ENCODE assay signal across 19 mouse cellular contexts in genomic region chr5:20897446-20898167, GRCm38 (mm10). TPM values are rescaled to one million over a fixed set of nuclear protein-coding genes. Genes with fewer than 3 reads are reported as not detected.
A peak's percentile ranks its signal among the peaks of the same experiment; 100 is the strongest.
DNase-seq lines count a peak whose midpoint lies in the region; ATAC-seq and TF ChIP-seq lines count a peak whose summit lies in the region.
"Had no signal": no experiment of that assay in that cellular context is flagged by ENCODE, and none has a peak within 500 bp of the region (broad histone marks: within the 10 kb centered on the region; RNA-seq: fewer than 3 reads in every experiment).

No protein-coding gene starts in this region.

- no peaks in the 10 kb centered on the region for H3K4me1 ChIP-seq in kidney, embryonic 15.5 days
- no peaks in the 10 kb centered on the region for H3K4me1 ChIP-seq in kidney, embryonic 14.5 days (ENCODE audit: control insufficient read depth, insufficient read depth, low read length)
- no peaks in the 10 kb centered on the region for H3K4me1 ChIP-seq in intestine, embryonic 15.5 days (replicated peaks)
- H3K4me1 ChIP-seq in liver, embryonic 16.5 days (ENCODE audit: control insufficient read depth, low read depth, low read length), result peaks cover 12% of the 10 kb centered on the region
- no peaks in the 10 kb centered on the region for H3K4me1 ChIP-seq in thymus, adult 2 months (replicated peaks; ENCODE audit: control insufficient read depth, insufficient read depth, low read length)
- H3K4me1 ChIP-seq: heart, embryonic 15.5 days; hindbrain, embryonic 13.5 days; limb, embryonic 10.5 days had no signal

- peak; percentile 52; the same call in 1 of the 2 replicates for ATAC-seq in kidney, embryonic 15.5 days (replicated peaks; ENCODE audit: low FRiP score)
- ATAC-seq in kidney, embryonic 14.5 days (ENCODE audit: low FRiP score, low TSS enrichment), result no peak
- ATAC-seq in intestine, embryonic 15.5 days, result peak; percentile 86
- ATAC-seq in liver, embryonic 16.5 days (ENCODE audit: low read depth), result peak; percentile 99
- ATAC-seq: midbrain, embryonic 16.5 days had no signal

- TF ChIP-seq CTCF in thymus, adult 2 months (IDR thresholded peaks at IDR 0.05; ENCODE audit: borderline replicate concordance, control insufficient read depth, extremely low read depth, insufficient read depth, low read length, poor library complexity), result no peak

- H3K9ac ChIP-seq in kidney, embryonic 15.5 days, result no peak overlapping the region
- H3K9ac ChIP-seq in kidney, embryonic 14.5 days (ENCODE audit: low read depth, low read length), result no peak overlapping the region
- no peak overlapping the region for H3K9ac ChIP-seq in intestine, embryonic 15.5 days
- H3K9ac ChIP-seq in liver, embryonic 16.5 days (ENCODE audit: low read depth, low read length), result 0 out of 2 replicates have a peak overlapping the region, but pooled peaks have one; percentile 0
- H3K9ac ChIP-seq: heart, embryonic 15.5 days; hindbrain, embryonic 13.5 days; lung, embryonic 14.5 days had no signal

- 88% methylated on average over 2 of the region's 2 CpGs for WGBS in kidney, embryonic 15.5 days
- WGBS in kidney, embryonic 14.5 days, result 91% methylated on average over 2 of the region's 2 CpGs
- WGBS in intestine, embryonic 15.5 days, result 85% methylated on average over 2 of the region's 2 CpGs
- WGBS in liver, embryonic 16.5 days (ENCODE audit: insufficient replicate concordance), result 28% methylated on average over 2 of the region's 2 CpGs
- WGBS in thymus, adult 2 months, result 66% methylated on average over 2 of the region's 2 CpGs

- no peak overlapping the region for H3K4me3 ChIP-seq in kidney, embryonic 15.5 days (replicated peaks)
- no peak overlapping the region for H3K4me3 ChIP-seq in kidney, embryonic 14.5 days (ENCODE audit: low read length)
- H3K4me3 ChIP-seq in intestine, embryonic 15.5 days (replicated peaks), result no peak overlapping the region
- H3K4me3 ChIP-seq in liver, embryonic 16.5 days (ENCODE audit: low read depth, low read length), result peak overlapping the region; percentile 13; the same call in 1 of the 2 replicates
- no peak overlapping the region for H3K4me3 ChIP-seq in thymus, adult 2 months (ENCODE audit: control insufficient read depth, insufficient read depth, low read length)
- H3K4me3 ChIP-seq: heart, embryonic 15.5 days; hindbrain, embryonic 13.5 days; limb, embryonic 10.5 days had no signal

- no peak overlapping the region for H3K27ac ChIP-seq in kidney, embryonic 15.5 days
- no peak overlapping the region for H3K27ac ChIP-seq in kidney, embryonic 14.5 days (ENCODE audit: low read depth, low read length)
- H3K27ac ChIP-seq in intestine, embryonic 15.5 days, result no peak overlapping the region
- H3K27ac ChIP-seq in liver, embryonic 16.5 days (ENCODE audit: low read length), result peak overlapping the region; percentile 85
- H3K27ac ChIP-seq in thymus, adult 2 months (ENCODE audit: control insufficient read depth, insufficient read depth, low read length), result no peak overlapping the region
- H3K27ac ChIP-seq: heart, embryonic 15.5 days; hindbrain, embryonic 13.5 days; limb, embryonic 10.5 days had no signal

- peaks cover 52% of the 10 kb centered on the region for H3K36me3 ChIP-seq in kidney, embryonic 15.5 days
- H3K36me3 ChIP-seq in kidney, embryonic 14.5 days (ENCODE audit: control insufficient read depth, insufficient read depth, low read length), result peaks cover 36% of the 10 kb centered on the region
- H3K36me3 ChIP-seq in intestine, embryonic 15.5 days, result 0 out of 2 replicates have a peak, but pooled peaks cover 10% of the 10 kb centered on the region
- H3K36me3 ChIP-seq in liver, embryonic 16.5 days (ENCODE audit: control insufficient read depth, insufficient read depth), result peaks cover 25% of the 10 kb centered on the region
- peaks cover 42% of the 10 kb centered on the region for H3K36me3 ChIP-seq in thymus, adult 2 months (ENCODE audit: control insufficient read depth, insufficient read depth, low read length)

- no peak for DNase-seq in spleen, postnatal 4 days (ENCODE audit: low spot score in 2 of 2)
- DNase-seq in spleen, adult 18-20 months, result no peak
- DNase-seq in spleen, adult 12 weeks (ENCODE audit: low spot score), result no peak
- DNase-seq in thymus, adult 2 months, result no peak
- DNase-seq: adrenal gland, adult 2 months; cerebellum, postnatal 10 days; kidney, adult 18-20 months; kidney, postnatal 4 days; lung, embryonic 14.5 days; right cerebral cortex, postnatal 14 days; thymus, postnatal 4 days had no signal

- no peak for TF ChIP-seq POLR2A in thymus, adult 2 months (IDR thresholded peaks at IDR 0.05; ENCODE audit: control insufficient read depth, extremely low read depth, insufficient read depth, low read length, poor library complexity)

- no peaks in the 10 kb centered on the region for H3K9me3 ChIP-seq in kidney, embryonic 15.5 days (replicated peaks)
- no peaks in the 10 kb centered on the region for H3K9me3 ChIP-seq in kidney, embryonic 14.5 days (ENCODE audit: control insufficient read depth, low read length)
- no peaks in the 10 kb centered on the region for H3K9me3 ChIP-seq in intestine, embryonic 15.5 days
- H3K9me3 ChIP-seq in liver, embryonic 16.5 days (replicated peaks; ENCODE audit: control insufficient read depth, low read length), result no peaks in the 10 kb centered on the region
- H3K9me3 ChIP-seq: heart, embryonic 15.5 days; hindbrain, embryonic 13.5 days; limb, embryonic 10.5 days had no signal

- no peaks in the 10 kb centered on the region for H3K27me3 ChIP-seq in kidney, embryonic 15.5 days
- H3K27me3 ChIP-seq in kidney, embryonic 14.5 days (ENCODE audit: control insufficient read depth, insufficient read depth, low read length), result no peaks in the 10 kb centered on the region
- H3K27me3 ChIP-seq in intestine, embryonic 15.5 days (replicated peaks), result no peaks in the 10 kb centered on the region
- H3K27me3 ChIP-seq in liver, embryonic 16.5 days (ENCODE audit: control insufficient read depth, insufficient read depth, low read depth, low read length), result no peaks in the 10 kb centered on the region
- H3K27me3 ChIP-seq in thymus, adult 2 months (ENCODE audit: control insufficient read depth, insufficient read depth, low read length), result no peaks in the 10 kb centered on the region
- H3K27me3 ChIP-seq: heart, embryonic 15.5 days; hindbrain, embryonic 13.5 days had no signal

- H3K4me2 ChIP-seq in kidney, embryonic 15.5 days, result no peak overlapping the region
- no peak overlapping the region for H3K4me2 ChIP-seq in kidney, embryonic 14.5 days (replicated peaks; ENCODE audit: low read depth, low read length)
- H3K4me2 ChIP-seq in intestine, embryonic 15.5 days (replicated peaks), result no peak overlapping the region
- H3K4me2 ChIP-seq in liver, embryonic 16.5 days (ENCODE audit: low read depth, low read length), result peak overlapping the region; percentile 41
- H3K4me2 ChIP-seq: heart, embryonic 15.5 days; hindbrain, embryonic 13.5 days; lung, embryonic 14.5 days had no signal

RNA-seq across cellular contexts. Expression of gene Tmem60, which starts 15.6 kb away (rescaled TPM):
- polyA plus RNA-seq in kidney, embryonic 15.5 days (2015; fragmentation: Nextera tagmentation; extraction: Ambion mirVana), result 51.2 and 55.6 TPM in 2 replicates
- 48.0 and 65.9 TPM in 2 replicates for polyA plus RNA-seq in kidney, embryonic 14.5 days (2014; fragmentation: Nextera tagmentation; extraction: Ambion mirVana)
- 51.3 and 58.2 TPM in 2 replicates for polyA plus RNA-seq in intestine, embryonic 15.5 days (2015; fragmentation: Nextera tagmentation; extraction: Ambion mirVana)
- 32.4 and 34.5 TPM in 2 replicates for polyA plus RNA-seq in liver, embryonic 16.5 days (2015; fragmentation: Nextera tagmentation; extraction: Ambion mirVana)
- polyA plus RNA-seq in thymus, adult 2 months (2012; rRNA removed), result 12.6 and 15.5 TPM in 2 replicates

RNA-seq across cellular contexts. Expression of gene Phtf2, which starts 15.7 kb away (rescaled TPM):
- polyA plus RNA-seq in kidney, embryonic 15.5 days (2015; fragmentation: Nextera tagmentation; extraction: Ambion mirVana), result 14.9 and 17.2 TPM in 2 replicates
- 8.2 and 18.9 TPM in 2 replicates for polyA plus RNA-seq in kidney, embryonic 14.5 days (2014; fragmentation: Nextera tagmentation; extraction: Ambion mirVana)
- 7.5 and 8.4 TPM in 2 replicates for polyA plus RNA-seq in intestine, embryonic 15.5 days (2015; fragmentation: Nextera tagmentation; extraction: Ambion mirVana)
- polyA plus RNA-seq in liver, embryonic 16.5 days (2015; fragmentation: Nextera tagmentation; extraction: Ambion mirVana), result 5.6 and 5.7 TPM in 2 replicates
- polyA plus RNA-seq in thymus, adult 2 months (2012; rRNA removed), result 4.5 and 5.2 TPM in 2 replicates

RNA-seq across cellular contexts. Expression of gene Rsbn1l, which starts 58.6 kb away (rescaled TPM):
- polyA plus RNA-seq in kidney, embryonic 15.5 days (2015; fragmentation: Nextera tagmentation; extraction: Ambion mirVana), result 5.6 and 6.4 TPM in 2 replicates
- polyA plus RNA-seq in kidney, embryonic 14.5 days (2014; fragmentation: Nextera tagmentation; extraction: Ambion mirVana), result 9.3 and 9.8 TPM in 2 replicates
- 4.2 and 4.9 TPM in 2 replicates for polyA plus RNA-seq in intestine, embryonic 15.5 days (2015; fragmentation: Nextera tagmentation; extraction: Ambion mirVana)
- polyA plus RNA-seq in liver, embryonic 16.5 days (2015; fragmentation: Nextera tagmentation; extraction: Ambion mirVana), result 3.3 and 3.7 TPM in 2 replicates
- polyA plus RNA-seq in thymus, adult 2 months (2012; rRNA removed), result 15.0 and 17.6 TPM in 2 replicates
